Mouse (Mus musculus): ENCODE measurements around the gene Eri3. TPM values are rescaled to one million over a fixed set of nuclear protein-coding genes. Genes with fewer than 3 reads are reported as not detected.

Gene Eri3
- polyA plus RNA-seq, 1 experiment from 2014 or later: 146 TPM

Small RNA genes lying within 50 kb of the gene (microRNA-seq; reads per million reads assigned to microRNA genes)
- gene Gm25559 (ENCODE audit: insufficient number of aligned reads): not detected

Other genes starting within 250 kb of the Eri3 start
- gene Rnf220, start 53.3 kb upstream of the Eri3 start, polyA plus RNA-seq (2014; fragmentation: Nextera tagmentation; extraction: Ambion mirVana): 92.3 and 95.1 TPM in 2 replicates
- gene Dmap1, start 131.9 kb downstream of the Eri3 start, polyA plus RNA-seq (2014; fragmentation: Nextera tagmentation; extraction: Ambion mirVana): 79.1 and 85.9 TPM in 2 replicates
- not detected in 2 replicates for gene Gm12845, start 174.0 kb downstream of the Eri3 start, polyA plus RNA-seq (2014; fragmentation: Nextera tagmentation; extraction: Ambion mirVana)
- not detected in 2 replicates for gene Klf17, start 215.3 kb downstream of the Eri3 start, polyA plus RNA-seq (2014; fragmentation: Nextera tagmentation; extraction: Ambion mirVana)

All from forebrain, embryonic 11.5 days (tissue).